Mouse (Mus musculus) cerebellum, adult 2 months (tissue): Measurements from ENCODE around the gene Hspe1.

Source experiments
- CTCF ChIP-seq: fragments of 200-500 bp; IDR thresholded peaks from 2 replicates; pipeline ENCODE4 v1.5.1; 2011; ENCODE audit warnings: low read depth, mild to moderate bottlenecking, control low read depth, low read length, moderate library complexity, borderline replicate concordance; ENCODE audit not compliant: insufficient read depth
- POLR2A ChIP-seq: fragments of 200-500 bp; IDR thresholded peaks from 2 replicates; pipeline ENCODE4 v1.6.1; 2011; ENCODE audit warnings: low read length, control low read depth, borderline replicate concordance; ENCODE audit not compliant: insufficient read depth

DNA sequence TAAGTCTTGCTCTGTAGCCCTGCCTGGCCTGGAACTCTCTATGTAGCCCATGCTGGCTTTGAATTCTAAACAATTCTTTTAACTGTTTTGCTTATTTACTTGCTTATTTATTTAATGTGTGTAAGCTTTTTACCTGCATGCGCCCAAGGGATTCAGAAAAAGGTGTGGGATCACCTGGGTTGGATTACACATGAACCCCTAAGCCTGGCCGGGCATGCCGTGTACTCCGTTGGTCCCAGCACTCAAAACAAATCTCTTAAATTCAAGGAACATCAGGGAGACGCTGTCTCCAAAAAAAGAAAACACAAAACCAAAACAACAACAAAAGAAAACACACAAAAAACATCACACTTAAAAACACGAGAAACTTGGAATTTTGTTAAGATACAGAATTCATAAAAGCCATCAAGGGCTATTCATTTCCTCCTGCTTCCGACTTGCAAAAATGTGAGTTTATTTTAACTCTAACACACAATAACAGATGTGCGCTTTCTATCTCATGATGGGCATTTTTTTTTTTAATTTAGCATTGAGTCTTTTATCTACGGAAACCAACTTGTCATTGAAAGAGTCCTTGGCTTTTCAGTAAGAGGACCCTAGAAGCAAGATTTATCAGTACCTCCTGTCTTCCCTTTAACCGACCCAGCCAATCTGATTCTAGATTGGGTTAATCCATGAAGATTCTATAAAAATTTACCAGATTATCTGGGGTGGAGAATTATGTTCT is 42.4 kb downstream of the Hspe1 start:
- TF ChIP-seq CTCF: no peak
- TF ChIP-seq POLR2A: no peak
